Mouse (Mus musculus) ES-E14 (cell line): ENCODE results near the gene Tmcc2. TPM values are rescaled to one million over a fixed set of nuclear protein-coding genes. Genes with fewer than 3 reads are reported as not detected.

ENCODE experiments used
- DNase-seq: peaks from one replicate; pipeline ENCODE4 v3.0.0-alpha.2; 2013; ENCODE audit warnings: low read depth, low spot score
- H3K27ac ChIP-seq: 2 replicates; pipeline ENCODE4 v1.5.1; 2012; ENCODE audit warnings: low read depth, mild to moderate bottlenecking, low read length, moderate library complexity, mixed read lengths; ENCODE audit not compliant: poor library complexity, insufficient read depth, severe bottlenecking
- H3K36me3 ChIP-seq: 2 replicates; pipeline ENCODE4 v1.6.1; 2012; ENCODE audit warnings: mild to moderate bottlenecking, low read length, moderate library complexity, mixed read lengths; ENCODE audit not compliant: control insufficient read depth, poor library complexity, insufficient read depth, severe bottlenecking
- H3K4me1 ChIP-seq, 2 experiments: fragments of 150-350 bp in 1 of 2; sonication (generic) in 1 of 2; 2 replicates each; pipeline ENCODE4 v1.6.1; 2012; ENCODE audit warnings: low read length in 2 of 2, mild to moderate bottlenecking in 1 of 2, mixed read lengths in 1 of 2; ENCODE audit not compliant: control insufficient read depth in 2 of 2, insufficient read depth in 2 of 2, poor library complexity in 1 of 2
- H3K4me3 ChIP-seq, 2 experiments: fragments of 150-350 bp in 1 of 2; sonication (generic) in 1 of 2; 2 replicates each; pipeline ENCODE4 v1.5.1; 2012; ENCODE audit warnings: low read length in 2 of 2, low read depth in 1 of 2, mild to moderate bottlenecking in 1 of 2, mixed read lengths in 1 of 2; ENCODE audit not compliant: insufficient read depth in 1 of 2, poor library complexity in 1 of 2, severe bottlenecking in 1 of 2
- H3K9ac ChIP-seq: 2 replicates; pipeline ENCODE4 v1.6.1; 2012; ENCODE audit warnings: low read depth, mild to moderate bottlenecking, low read length, mixed read lengths; ENCODE audit not compliant: poor library complexity, insufficient read depth, severe bottlenecking
- H3K9me3 ChIP-seq: fragments of 150-350 bp; sonication (generic); 2 replicates; pipeline ENCODE4 v1.6.1; 2012; ENCODE audit warnings: low read depth, mild to moderate bottlenecking, low read length; ENCODE audit not compliant: control insufficient read depth, insufficient read depth
- CHD2 ChIP-seq: IDR thresholded peaks from 2 replicates; pipeline ENCODE4 v1.6.1; 2014; ENCODE audit warnings: mild to moderate bottlenecking, low read depth, low read length, inconsistent platforms
- HCFC1 ChIP-seq: IDR thresholded peaks from 2 replicates; pipeline ENCODE4 v1.6.1; 2012; ENCODE audit warnings: low read length, inconsistent platforms, borderline replicate concordance; ENCODE audit not compliant: insufficient read depth
- MAFK ChIP-seq: IDR thresholded peaks from 2 replicates; pipeline ENCODE4 v1.6.1; 2014; ENCODE audit warnings: mild to moderate bottlenecking, low read depth, low read length, inconsistent platforms; ENCODE audit not compliant: insufficient read depth
- ZC3H11A ChIP-seq: IDR thresholded peaks from 2 replicates; pipeline ENCODE4 v1.6.1; 2012; ENCODE audit warnings: low read depth, mild to moderate bottlenecking, inconsistent platforms, low read length, borderline replicate concordance
- ZNF384 ChIP-seq: IDR thresholded peaks from 2 replicates; pipeline ENCODE4 v1.6.1; 2012; ENCODE audit warnings: low read depth, low read length, inconsistent platforms
- in situ Hi-C, 2 experiments: fragments of 600-800 bp; cut with MboI; formaldehyde crosslinking; loops; one replicate each; pipeline ENCODE4 v1.15.1; 2025; ENCODE audit warnings: low sequenced_read_pairs in 2 of 2, inconsistent platforms in 1 of 2; ENCODE audit not compliant: unreplicated experiment in 2 of 2
- total RNA-seq: library from RNA; depleted of rRNA; stranded (reverse); fragments of 300-350 nt; gene quantifications from 2 replicates; pipeline ENCODE4 v1.2.3, GENCODE M21; 2012

Tmcc2 gene
- total RNA-seq, 1 experiment, result 7.9 TPM

GRCm38 (mm10) chr1:132338027-132338660 is 52.9 kb downstream of the Tmcc2 start:
- Histone ChIP-seq H3K9ac (no peak overlapping the region), H3K27ac (no peak overlapping the region), H3K4me3 (no peak overlapping the region), H3K36me3 (no peaks in the 10 kb centered on the region), H3K9me3 (no peaks in the 10 kb centered on the region), H3K4me1 (peaks cover 23 to 38% of the 10 kb centered on the region in 2 experiments)
- no peak for DNase-seq
- in situ Hi-C loops, result no loop called here
- no peak for TF ChIP-seq CHD2
- no peak for TF ChIP-seq MAFK
- no peak for TF ChIP-seq HCFC1
- TF ChIP-seq ZC3H11A, result no peak
- no peak for TF ChIP-seq ZNF384

GRCm38 (mm10) chr1:132336921-132337320 is 54.2 kb downstream of the Tmcc2 start:
- in situ Hi-C loops, result no loop called here
- Histone ChIP-seq H3K9ac (no peak overlapping the region), H3K4me3 (no peak overlapping the region), H3K4me1 (peaks cover 18 to 31% of the 10 kb centered on the region in 2 experiments), H3K27ac (no peak overlapping the region), H3K36me3 (peaks cover 5% of the 10 kb centered on the region; the same call in 1 of the 2 replicates), H3K9me3 (no peaks in the 10 kb centered on the region)
- no peak for TF ChIP-seq CHD2
- no peak for TF ChIP-seq ZC3H11A
- no peak for TF ChIP-seq MAFK
- TF ChIP-seq HCFC1, result no peak
- DNase-seq, result no peak

- H3K27ac ChIP-seq, result no peak overlapping the region
Measured at GRCm38 (mm10) chr1:132335378-132335965, 55.6 kb downstream of the Tmcc2 start.

GRCm38 (mm10) chr1:132334178-132334801 is 56.8 kb downstream of the Tmcc2 start:
- H3K4me3 ChIP-seq, result no peak overlapping the region
- H3K36me3 ChIP-seq, result peaks cover 16% of the 10 kb centered on the region; the same call in 1 of the 2 replicates
- DNase-seq, result no peak
- H3K9ac ChIP-seq, result no peak overlapping the region
- TF ChIP-seq ZNF384, result no peak
- TF ChIP-seq ZC3H11A, result no peak
- no peak for TF ChIP-seq HCFC1
- TF ChIP-seq MAFK, result no peak
- no peak for TF ChIP-seq CHD2
- H3K9me3 ChIP-seq, result no peaks in the 10 kb centered on the region
- H3K27ac ChIP-seq, result no peak overlapping the region
- H3K4me1 ChIP-seq, result peaks cover 15 to 38% of the 10 kb centered on the region in 2 experiments
- in situ Hi-C loops, result no loop called here

More at GRCm38 (mm10) chr1:132335378-132335965, 55.6 kb downstream of the Tmcc2 start:
- Histone ChIP-seq H3K9me3 (no peaks in the 10 kb centered on the region), H3K4me1 (peaks cover 15 to 34% of the 10 kb centered on the region in 2 experiments), H3K9ac (no peak overlapping the region), H3K4me3 (no peak overlapping the region), H3K36me3 (peaks cover 10% of the 10 kb centered on the region; the same call in 1 of the 2 replicates)
- in situ Hi-C loops, result no loop called here
- TF ChIP-seq MAFK (peak; percentile 59), HCFC1 (no peak), CHD2 (no peak), ZNF384 (no peak), ZC3H11A (no peak)
- DNase-seq, result no peak
